Mouse (Mus musculus) CH12.LX (cell line): ENCODE measurements around the gene Bend6.

Source experiments
- CTCF ChIP-seq, 2 experiments: IDR thresholded peaks in 1 of 2; conservative IDR thresholded peaks in 1 of 2; 2 replicates each; pipeline ENCODE4 v1.5.1; 2011 to 2012; ENCODE audit warnings: low read depth in 2 of 2, low read length in 2 of 2, improper control_type of control experiment in 1 of 2, inconsistent platforms in 1 of 2, mild to moderate bottlenecking in 1 of 2, moderate library complexity in 1 of 2
- HCFC1 ChIP-seq: IDR thresholded peaks from 2 replicates; pipeline ENCODE4 v1.6.1; 2012; ENCODE audit warnings: low read depth, mild to moderate bottlenecking, inconsistent platforms, low read length, improper control_type of control experiment
- KAT2A ChIP-seq: IDR thresholded peaks from 2 replicates; pipeline ENCODE4 v1.6.1; 2012; ENCODE audit warnings: low read length, improper control_type of control experiment, inconsistent platforms; ENCODE audit not compliant: insufficient replicate concordance
- MAFK ChIP-seq: IDR thresholded peaks from 2 replicates; pipeline ENCODE4 v1.6.1; 2011; ENCODE audit warnings: low read length, improper control_type of control experiment; ENCODE audit not compliant: insufficient replicate concordance
- POLR2A ChIP-seq: IDR thresholded peaks from 2 replicates; pipeline ENCODE4 v1.6.1; 2011; ENCODE audit warnings: low read depth, mild to moderate bottlenecking, improper control_type of control experiment, low read length
- SMC3 ChIP-seq: IDR thresholded peaks from 2 replicates; pipeline ENCODE4 v1.6.1; 2011; ENCODE audit warnings: low read depth, low read length, improper control_type of control experiment
- ZKSCAN1 ChIP-seq: IDR thresholded peaks from 2 replicates; pipeline ENCODE4 v1.6.1; 2012; ENCODE audit warnings: low read depth, inconsistent platforms, low read length, improper control_type of control experiment, borderline replicate concordance
- ZNF384 ChIP-seq: IDR thresholded peaks from 2 replicates; pipeline ENCODE4 v1.6.1; 2012; ENCODE audit warnings: low read depth, low read length, improper control_type of control experiment, inconsistent platforms

GRCm38 (mm10) chr1:33900175-33900574, 7.4 kb downstream of the Bend6 start:
- TF ChIP-seq HCFC1 = no peak
- no peak for TF ChIP-seq MAFK
- TF ChIP-seq SMC3 = no peak
- TF ChIP-seq POLR2A = no peak
- TF ChIP-seq KAT2A = no peak
- TF ChIP-seq ZKSCAN1 = no peak
- no peak for TF ChIP-seq CTCF (conservative IDR thresholded peaks at IDR 0.05 in 1 of 2, IDR thresholded peaks at IDR 0.05 in 1 of 2; ENCODE audit: low read depth in 2 of 2, low read length in 2 of 2)
- no peak for TF ChIP-seq ZNF384
